Mouse (Mus musculus): ENCODE measurements around the gene Ninj1. TPM values are rescaled to one million over a fixed set of nuclear protein-coding genes. Genes with fewer than 3 reads are reported as not detected.

Gene Ninj1
- total and polyA plus RNA-seq, 3 experiments, result 30.5 to 69.8 TPM; not detected in 1

- TF ChIP-seq BHLHE40 (IDR thresholded peaks at IDR 0.05; ENCODE audit: borderline replicate concordance, low read depth, low read length), result no peak
These were observed 14.2 kb upstream of the Ninj1 start (continued) for GRCm38 (mm10) chr13:49172971-49173596.

DNA sequence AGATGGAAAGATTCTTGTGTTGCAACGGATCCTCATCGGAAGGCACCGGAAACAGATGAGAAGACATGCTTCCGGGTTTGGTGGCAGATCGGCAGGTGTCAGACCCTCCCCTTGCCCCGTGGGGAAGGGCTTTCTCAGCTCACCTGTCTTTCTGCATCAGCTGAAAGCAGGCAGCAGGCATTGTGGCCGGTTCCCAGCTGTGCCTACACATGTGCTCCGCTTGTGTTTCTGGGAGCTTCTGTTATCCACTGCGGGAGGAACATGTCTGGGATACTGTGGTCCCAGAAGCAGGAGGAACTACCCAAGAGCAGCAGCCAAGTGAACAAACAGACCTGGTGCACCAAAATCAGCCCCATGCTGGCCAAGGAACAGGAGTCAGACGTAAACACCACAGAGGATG is 11.8 kb upstream of the Ninj1 start:
- Histone ChIP-seq H3K9ac (ENCODE audit: control insufficient read depth, low read depth, low read length, poor library complexity, severe bottlenecking) (no peak overlapping the region), H3K36me3 (ENCODE audit: control insufficient read depth in 1 of 2, insufficient read depth in 2 of 2, low read length in 2 of 2) (no peaks in the 10 kb centered on the region), H3K4me3 (ENCODE audit: control insufficient read depth in 1 of 2, insufficient read depth in 1 of 2, low read depth in 2 of 2, low read length in 2 of 2) (no peak overlapping the region), H3K27ac (ENCODE audit: control insufficient read depth, low read depth, low read length) (no peak overlapping the region), H3K4me1 (ENCODE audit: control insufficient read depth in 1 of 2, insufficient read depth in 2 of 2, low read length in 2 of 2) (peaks cover 0 to 7% of the 10 kb centered on the region in 2 experiments; a peak in 1 of 4 replicates), H3K27me3 (ENCODE audit: control insufficient read depth in 1 of 2, insufficient read depth in 2 of 2, low read length in 2 of 2) (no peaks in the 10 kb centered on the region), H3K9me3 (replicated peaks; ENCODE audit: insufficient read depth, low read length) (no peaks in the 10 kb centered on the region), H3K79me2 (ENCODE audit: control insufficient read depth, insufficient read depth, low read length, poor library complexity) (no peaks in the 10 kb centered on the region)
- DNase-seq (ENCODE audit: low read depth, low spot score), result no peak
- TF ChIP-seq BHLHE40 (IDR thresholded peaks at IDR 0.05; ENCODE audit: borderline replicate concordance, low read depth, low read length) (no peak), SMC3 (IDR thresholded peaks at IDR 0.05; ENCODE audit: low read depth, low read length) (no peak), MAX (IDR thresholded peaks at IDR 0.05; ENCODE audit: low read length) (no peak), EP300 (IDR thresholded peaks at IDR 0.05; ENCODE audit: low read depth in 1 of 2, low read length in 2 of 2) (no peak), ZMIZ1 (IDR thresholded peaks at IDR 0.05; ENCODE audit: low read depth, low read length) (no peak), ZNF384 (IDR thresholded peaks at IDR 0.05; ENCODE audit: low read depth, low read length) (no peak), E2F4 (IDR thresholded peaks at IDR 0.05; ENCODE audit: borderline replicate concordance, low read depth, low read length) (no peak), POLR2AphosphoS2 (IDR thresholded peaks at IDR 0.05; ENCODE audit: low read length) (no peak), NRF1 (IDR thresholded peaks at IDR 0.05; ENCODE audit: insufficient read depth, low read depth, low read length, poor library complexity, severe bottlenecking) (no peak), NELFE (IDR thresholded peaks at IDR 0.05; ENCODE audit: low read depth, low read length) (no peak), TAL1 (IDR thresholded peaks at IDR 0.05; ENCODE audit: low read length) (no peak), ZKSCAN1 (IDR thresholded peaks at IDR 0.05; ENCODE audit: low read depth, low read length) (no peak), JUND (IDR thresholded peaks at IDR 0.05; ENCODE audit: low read depth, low read length) (no peak)

- H3K27ac ChIP-seq (ENCODE audit: control insufficient read depth, low read depth, low read length), result no peak overlapping the region
- no peaks in the 10 kb centered on the region for H3K9me3 ChIP-seq (replicated peaks; ENCODE audit: insufficient read depth, low read length)
- no peaks in the 10 kb centered on the region for H3K79me2 ChIP-seq (ENCODE audit: control insufficient read depth, insufficient read depth, low read length, poor library complexity)
- no peaks in the 10 kb centered on the region for H3K27me3 ChIP-seq (ENCODE audit: control insufficient read depth in 1 of 2, insufficient read depth in 2 of 2, low read length in 2 of 2)
- H3K9ac ChIP-seq (ENCODE audit: control insufficient read depth, low read depth, low read length, poor library complexity, severe bottlenecking), result no peak overlapping the region
- H3K36me3 ChIP-seq (ENCODE audit: control insufficient read depth in 1 of 2, insufficient read depth in 2 of 2, low read length in 2 of 2), result no peaks in the 10 kb centered on the region
- TF ChIP-seq POLR2A (IDR thresholded peaks at IDR 0.05; ENCODE audit: control insufficient read depth in 1 of 2, insufficient read depth in 1 of 2, low read depth in 1 of 2, low read length in 2 of 2, poor library complexity in 1 of 2), result no peak
- TF ChIP-seq ZKSCAN1 (IDR thresholded peaks at IDR 0.05; ENCODE audit: low read depth, low read length), result no peak
- no peak for TF ChIP-seq HCFC1 (IDR thresholded peaks at IDR 0.05; ENCODE audit: low read depth, low read length)
- TF ChIP-seq POLR2AphosphoS2 (IDR thresholded peaks at IDR 0.05; ENCODE audit: low read length), result no peak
- TF ChIP-seq MAX (IDR thresholded peaks at IDR 0.05; ENCODE audit: low read length), result no peak
- no peak for TF ChIP-seq SIN3A (IDR thresholded peaks at IDR 0.05; ENCODE audit: low read length)
- TF ChIP-seq ETS1 (IDR thresholded peaks at IDR 0.05; ENCODE audit: low read depth, low read length), result no peak
- TF ChIP-seq UBTF (IDR thresholded peaks at IDR 0.05; ENCODE audit: borderline replicate concordance, insufficient read depth, low read depth, low read length), result no peak
- no peak for TF ChIP-seq GABPA (IDR thresholded peaks at IDR 0.05; ENCODE audit: low read depth, low read length)
- TF ChIP-seq KAT2A (conservative IDR thresholded peaks at IDR 0.05; ENCODE audit: low read depth, low read length), result no peak
- no peak for TF ChIP-seq NRF1 (IDR thresholded peaks at IDR 0.05; ENCODE audit: insufficient read depth, low read depth, low read length, poor library complexity, severe bottlenecking)
- TF ChIP-seq MAFK (IDR thresholded peaks at IDR 0.05; ENCODE audit: borderline replicate concordance, low read depth, low read length), result no peak
- TF ChIP-seq NELFE (IDR thresholded peaks at IDR 0.05; ENCODE audit: low read depth, low read length), result no peak
- no peak for TF ChIP-seq CHD2 (IDR thresholded peaks at IDR 0.05; ENCODE audit: low read length)
- TF ChIP-seq MAZ (IDR thresholded peaks at IDR 0.05; ENCODE audit: low read depth, low read length), result no peak
- no peak for TF ChIP-seq USF2 (IDR thresholded peaks at IDR 0.05; ENCODE audit: borderline replicate concordance in 1 of 2, insufficient read depth in 1 of 2, low read depth in 1 of 2, low read length in 2 of 2)
- peaks cover 0 to 6% of the 10 kb centered on the region in 2 experiments; a peak in 1 of 4 replicates for H3K4me1 ChIP-seq (ENCODE audit: control insufficient read depth in 1 of 2, insufficient read depth in 2 of 2, low read length in 2 of 2)
- H3K4me3 ChIP-seq (ENCODE audit: control insufficient read depth in 1 of 2, insufficient read depth in 1 of 2, low read depth in 2 of 2, low read length in 2 of 2), result no peak overlapping the region
- no peak for DNase-seq (ENCODE audit: low read depth, low spot score)
These were observed 8.3 kb upstream of the Ninj1 start for GRCm38 (mm10) chr13:49178839-49179585.

All from MEL (cell line).